Mouse (Mus musculus) ES-E14 (cell line): ENCODE data around the gene Mrps5. TPM values are rescaled to one million over a fixed set of nuclear protein-coding genes. Genes with fewer than 3 reads are reported as not detected.

Source experiments
- DNase-seq: peaks from one replicate; pipeline ENCODE4 v3.0.0-alpha.2; 2013; ENCODE audit warnings: low read depth, low spot score
- H3K27ac ChIP-seq: 2 replicates; pipeline ENCODE4 v1.5.1; 2012; ENCODE audit warnings: low read depth, mild to moderate bottlenecking, low read length, moderate library complexity, mixed read lengths; ENCODE audit not compliant: poor library complexity, insufficient read depth, severe bottlenecking
- H3K36me3 ChIP-seq: 2 replicates; pipeline ENCODE4 v1.6.1; 2012; ENCODE audit warnings: mild to moderate bottlenecking, low read length, moderate library complexity, mixed read lengths; ENCODE audit not compliant: control insufficient read depth, poor library complexity, insufficient read depth, severe bottlenecking
- H3K4me1 ChIP-seq, 2 experiments: fragments of 150-350 bp in 1 of 2; sonication (generic) in 1 of 2; 2 replicates each; pipeline ENCODE4 v1.6.1; 2012; ENCODE audit warnings: low read length in 2 of 2, mild to moderate bottlenecking in 1 of 2, mixed read lengths in 1 of 2; ENCODE audit not compliant: control insufficient read depth in 2 of 2, insufficient read depth in 2 of 2, poor library complexity in 1 of 2
- H3K4me3 ChIP-seq, 2 experiments: fragments of 150-350 bp in 1 of 2; sonication (generic) in 1 of 2; 2 replicates each; pipeline ENCODE4 v1.5.1; 2012; ENCODE audit warnings: low read length in 2 of 2, low read depth in 1 of 2, mild to moderate bottlenecking in 1 of 2, mixed read lengths in 1 of 2; ENCODE audit not compliant: insufficient read depth in 1 of 2, poor library complexity in 1 of 2, severe bottlenecking in 1 of 2
- H3K9ac ChIP-seq: 2 replicates; pipeline ENCODE4 v1.6.1; 2012; ENCODE audit warnings: low read depth, mild to moderate bottlenecking, low read length, mixed read lengths; ENCODE audit not compliant: poor library complexity, insufficient read depth, severe bottlenecking
- H3K9me3 ChIP-seq: fragments of 150-350 bp; sonication (generic); 2 replicates; pipeline ENCODE4 v1.6.1; 2012; ENCODE audit warnings: low read depth, mild to moderate bottlenecking, low read length; ENCODE audit not compliant: control insufficient read depth, insufficient read depth
- CHD2 ChIP-seq: IDR thresholded peaks from 2 replicates; pipeline ENCODE4 v1.6.1; 2014; ENCODE audit warnings: mild to moderate bottlenecking, low read depth, low read length, inconsistent platforms
- HCFC1 ChIP-seq: IDR thresholded peaks from 2 replicates; pipeline ENCODE4 v1.6.1; 2012; ENCODE audit warnings: low read length, inconsistent platforms, borderline replicate concordance; ENCODE audit not compliant: insufficient read depth
- MAFK ChIP-seq: IDR thresholded peaks from 2 replicates; pipeline ENCODE4 v1.6.1; 2014; ENCODE audit warnings: mild to moderate bottlenecking, low read depth, low read length, inconsistent platforms; ENCODE audit not compliant: insufficient read depth
- ZC3H11A ChIP-seq: IDR thresholded peaks from 2 replicates; pipeline ENCODE4 v1.6.1; 2012; ENCODE audit warnings: low read depth, mild to moderate bottlenecking, inconsistent platforms, low read length, borderline replicate concordance
- ZNF384 ChIP-seq: IDR thresholded peaks from 2 replicates; pipeline ENCODE4 v1.6.1; 2012; ENCODE audit warnings: low read depth, low read length, inconsistent platforms
- in situ Hi-C, 2 experiments: fragments of 600-800 bp; cut with MboI; formaldehyde crosslinking; loops; one replicate each; pipeline ENCODE4 v1.15.1; 2025; ENCODE audit warnings: low sequenced_read_pairs in 2 of 2, inconsistent platforms in 1 of 2; ENCODE audit not compliant: unreplicated experiment in 2 of 2
- total RNA-seq: library from RNA; depleted of rRNA; stranded (reverse); fragments of 300-350 nt; gene quantifications from 2 replicates; pipeline ENCODE4 v1.2.3, GENCODE M21; 2012

Gene Mrps5
- total RNA-seq, 1 experiment: 187 TPM

DNA sequence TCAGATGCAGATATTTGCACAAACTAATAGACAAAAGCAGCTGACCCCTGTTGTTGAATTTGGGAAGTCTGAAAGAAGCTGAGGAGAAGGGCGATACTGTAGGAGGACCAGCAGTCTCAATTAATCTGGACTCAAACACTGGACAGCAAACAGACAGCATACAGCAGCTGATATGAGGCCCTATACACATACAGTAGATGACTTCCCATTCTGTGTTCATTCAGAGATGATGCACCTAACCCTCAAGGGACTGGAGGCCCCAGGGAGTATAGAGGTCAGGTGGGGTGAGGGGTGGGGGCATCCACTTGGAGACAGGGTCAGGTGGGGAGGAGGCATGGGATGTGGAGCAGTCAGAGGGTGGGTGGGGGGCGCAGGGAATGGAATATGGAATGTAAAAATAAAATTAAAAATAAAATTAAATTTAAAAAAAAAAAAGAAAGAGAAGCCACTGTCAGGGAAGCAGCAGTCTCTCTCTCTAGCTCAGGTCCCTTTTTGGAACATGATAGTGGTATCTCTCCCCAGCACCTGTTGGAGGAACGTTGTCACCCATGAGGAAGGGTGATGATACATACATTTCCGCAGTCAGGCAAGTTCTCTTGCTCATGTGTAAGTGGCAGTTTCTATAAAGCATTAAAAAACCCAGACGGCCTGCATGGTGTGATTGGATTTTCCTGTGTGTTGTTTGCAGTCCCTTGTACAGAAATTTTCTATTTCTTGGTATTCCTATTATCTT is 38.5 kb upstream of the Mrps5 start:
- Histone ChIP-seq H3K4me1 (no peaks in the 10 kb centered on the region), H3K4me3 (no peak overlapping the region), H3K9ac (no peak overlapping the region), H3K36me3 (no peaks in the 10 kb centered on the region), H3K27ac (no peak overlapping the region), H3K9me3 (no peaks in the 10 kb centered on the region)
- DNase-seq: no peak
- in situ Hi-C loops: no loop called here
- TF ChIP-seq HCFC1: no peak
- TF ChIP-seq ZNF384: no peak
- no peak for TF ChIP-seq ZC3H11A
- TF ChIP-seq MAFK: no peak
- no peak for TF ChIP-seq CHD2

DNA sequence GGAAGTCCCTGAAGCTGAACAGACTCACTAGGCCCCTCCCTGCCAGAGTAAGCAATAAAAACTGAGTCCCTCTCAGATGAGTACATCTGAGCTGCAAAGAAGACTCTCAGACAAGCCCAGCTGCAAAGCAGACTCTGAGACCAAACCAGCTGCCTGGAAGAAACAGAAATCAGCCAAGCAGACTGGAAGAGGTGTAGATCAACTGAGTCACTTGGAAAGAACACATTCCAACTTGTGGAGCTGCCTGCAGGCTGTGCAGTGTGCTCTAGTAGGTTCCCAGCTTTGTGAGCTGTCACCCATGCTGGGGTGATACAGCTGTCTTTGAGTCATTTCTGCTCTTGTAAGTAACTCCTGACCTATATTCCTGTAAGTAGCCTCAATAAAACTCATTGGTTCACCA is 37.3 kb upstream of the Mrps5 start:
- in situ Hi-C loops: no loop called here
- TF ChIP-seq MAFK: no peak
- no peak for TF ChIP-seq ZC3H11A
- TF ChIP-seq CHD2: no peak
- no peak for TF ChIP-seq ZNF384
- TF ChIP-seq HCFC1: no peak
- no peak overlapping the region for H3K9ac ChIP-seq
- no peak overlapping the region for H3K27ac ChIP-seq
- no peak overlapping the region for H3K4me3 ChIP-seq
- no peaks in the 10 kb centered on the region for H3K36me3 ChIP-seq
- H3K4me1 ChIP-seq: no peaks in the 10 kb centered on the region
- H3K9me3 ChIP-seq: no peaks in the 10 kb centered on the region
- no peak for DNase-seq

GRCm38 (mm10) chr2:127550446-127550845 is 36.6 kb upstream of the Mrps5 start:
- no peak overlapping the region for H3K4me3 ChIP-seq
- TF ChIP-seq ZNF384: no peak
- TF ChIP-seq CHD2: no peak
- no peak for TF ChIP-seq ZC3H11A
- no peak for TF ChIP-seq MAFK
- TF ChIP-seq HCFC1: no peak

GRCm38 (mm10) chr2:127551078-127551477 is 35.9 kb upstream of the Mrps5 start:
- no peak overlapping the region for H3K9ac ChIP-seq
- no peak overlapping the region for H3K4me3 ChIP-seq
- no peak overlapping the region for H3K27ac ChIP-seq
- TF ChIP-seq CHD2: no peak
- TF ChIP-seq MAFK: no peak
- TF ChIP-seq ZNF384: no peak
- TF ChIP-seq HCFC1: no peak
- no peak for TF ChIP-seq ZC3H11A
- no peaks in the 10 kb centered on the region for H3K9me3 ChIP-seq
- H3K36me3 ChIP-seq: no peaks in the 10 kb centered on the region
- in situ Hi-C loops: no loop called here
- DNase-seq: no peak
- H3K4me1 ChIP-seq: no peaks in the 10 kb centered on the region

More at GRCm38 (mm10) chr2:127550446-127550845, 36.6 kb upstream of the Mrps5 start:
- H3K36me3 ChIP-seq: no peaks in the 10 kb centered on the region
- H3K4me1 ChIP-seq: no peaks in the 10 kb centered on the region
- H3K9me3 ChIP-seq: no peaks in the 10 kb centered on the region
- H3K27ac ChIP-seq: no peak overlapping the region
- H3K9ac ChIP-seq: no peak overlapping the region
- no peak for DNase-seq
- in situ Hi-C loops: no loop called here
